In genomic region chr16:96846113-96846512, GRCm38 (mm10) we compare ENCODE assay signal across 14 mouse cellular contexts.
DNase-seq lines count a peak whose midpoint lies in the region; ATAC-seq lines count a peak whose summit lies in the region.
"Had no signal": no experiment of that assay in that cellular context is flagged by ENCODE, and none has a peak within 500 bp of the region (broad histone marks: within the 10 kb centered on the region; RNA-seq: fewer than 3 reads in every experiment).

No protein-coding gene starts in this region.

- 0 out of 2 replicates have a peak, but pooled peaks have one; percentile 52 for ATAC-seq in kidney, embryonic 15.5 days (replicated peaks; ENCODE audit: low FRiP score)
- ATAC-seq in embryonic facial prominence, embryonic 14.5 days (ENCODE audit: low read depth) = peak; percentile 60; the same call in 1 of the 2 replicates
- peak; percentile 53 for ATAC-seq in hindbrain, embryonic 14.5 days (ENCODE audit: low FRiP score)
- ATAC-seq in neural tube, embryonic 13.5 days (ENCODE audit: low read depth) = peak; percentile 44; the same call in 1 of the 2 replicates
- no peak for ATAC-seq in heart, embryonic 11.5 days (replicated peaks; ENCODE audit: insufficient number of reproducible peaks, low FRiP score, low TSS enrichment)

- H3K4me2 ChIP-seq in kidney, embryonic 15.5 days = no peak overlapping the region
- H3K4me2 ChIP-seq in embryonic facial prominence, embryonic 14.5 days (ENCODE audit: low read depth, low read length) = no peak overlapping the region
- H3K4me2 ChIP-seq in hindbrain, embryonic 14.5 days (replicated peaks) = no peak overlapping the region
- no peak overlapping the region for H3K4me2 ChIP-seq in neural tube, embryonic 13.5 days
- H3K4me2 ChIP-seq in heart, embryonic 11.5 days = no peak overlapping the region

- no peaks in the 10 kb centered on the region for H3K27me3 ChIP-seq in kidney, embryonic 15.5 days
- no peaks in the 10 kb centered on the region for H3K27me3 ChIP-seq in embryonic facial prominence, embryonic 14.5 days (replicated peaks; ENCODE audit: control insufficient read depth, insufficient read depth, low read length)
- H3K27me3 ChIP-seq in hindbrain, embryonic 14.5 days (ENCODE audit: control insufficient read depth, insufficient read depth, low read length) = no peaks in the 10 kb centered on the region
- H3K27me3 ChIP-seq in neural tube, embryonic 13.5 days = no peaks in the 10 kb centered on the region; the same call in 1 of the 2 replicates
- H3K27me3 ChIP-seq in heart, embryonic 11.5 days (ENCODE audit: control insufficient read depth, insufficient read depth, low read length) = no peaks in the 10 kb centered on the region
- H3K27me3 ChIP-seq: megakaryocyte, embryonic 14.5 days had no signal

- no peaks in the 10 kb centered on the region for H3K36me3 ChIP-seq in kidney, embryonic 15.5 days
- no peaks in the 10 kb centered on the region for H3K36me3 ChIP-seq in embryonic facial prominence, embryonic 14.5 days (ENCODE audit: control insufficient read depth, insufficient read depth, low read length)
- H3K36me3 ChIP-seq in hindbrain, embryonic 14.5 days (replicated peaks; ENCODE audit: control insufficient read depth, insufficient read depth) = no peaks in the 10 kb centered on the region
- H3K36me3 ChIP-seq in neural tube, embryonic 13.5 days = no peaks in the 10 kb centered on the region
- H3K36me3 ChIP-seq in heart, embryonic 11.5 days (ENCODE audit: control insufficient read depth, insufficient read depth, low read length) = no peaks in the 10 kb centered on the region

- no peak overlapping the region for H3K4me3 ChIP-seq in kidney, embryonic 15.5 days (replicated peaks)
- H3K4me3 ChIP-seq in embryonic facial prominence, embryonic 14.5 days (ENCODE audit: low read depth, low read length) = no peak overlapping the region
- no peak overlapping the region for H3K4me3 ChIP-seq in hindbrain, embryonic 14.5 days (replicated peaks; ENCODE audit: low read length)
- no peak overlapping the region for H3K4me3 ChIP-seq in neural tube, embryonic 13.5 days
- H3K4me3 ChIP-seq in heart, embryonic 11.5 days (ENCODE audit: low read depth, low read length) = no peak overlapping the region
- H3K4me3 ChIP-seq: layer of hippocampus, adult 2 months; megakaryocyte, embryonic 14.5 days had no signal

- H3K4me1 ChIP-seq in kidney, embryonic 15.5 days = peaks cover 6% of the 10 kb centered on the region; the same call in 1 of the 2 replicates
- H3K4me1 ChIP-seq in embryonic facial prominence, embryonic 14.5 days (ENCODE audit: control insufficient read depth, insufficient read depth, low read length) = no peaks in the 10 kb centered on the region
- peaks cover 25% of the 10 kb centered on the region for H3K4me1 ChIP-seq in hindbrain, embryonic 14.5 days (replicated peaks; ENCODE audit: control insufficient read depth, insufficient read depth, low read length)
- H3K4me1 ChIP-seq in neural tube, embryonic 13.5 days (replicated peaks) = peaks cover 25% of the 10 kb centered on the region
- no peaks in the 10 kb centered on the region for H3K4me1 ChIP-seq in heart, embryonic 11.5 days (ENCODE audit: control insufficient read depth, insufficient read depth, low read length)

- no peak overlapping the region for H3K27ac ChIP-seq in kidney, embryonic 15.5 days
- no peak overlapping the region for H3K27ac ChIP-seq in embryonic facial prominence, embryonic 14.5 days (replicated peaks; ENCODE audit: low read depth, low read length)
- H3K27ac ChIP-seq in hindbrain, embryonic 14.5 days = peak overlapping the region; percentile 38; the same call in 1 of the 2 replicates
- H3K27ac ChIP-seq in neural tube, embryonic 13.5 days (replicated peaks) = no peak overlapping the region
- H3K27ac ChIP-seq in heart, embryonic 11.5 days (ENCODE audit: low read depth, low read length) = no peak overlapping the region
- H3K27ac ChIP-seq: layer of hippocampus, adult 2 months; liver, embryonic 14.5 days had no signal

- 31% methylated on average over 3 of the region's 3 CpGs for WGBS in kidney, embryonic 15.5 days
- 42% methylated on average over 3 of the region's 3 CpGs for WGBS in embryonic facial prominence, embryonic 14.5 days
- WGBS in hindbrain, embryonic 14.5 days = 47% methylated on average over 3 of the region's 3 CpGs
- WGBS in neural tube, embryonic 13.5 days = 17% methylated on average over 3 of the region's 3 CpGs
- WGBS in heart, embryonic 11.5 days (ENCODE audit: insufficient replicate concordance) = 74% methylated on average over 3 of the region's 3 CpGs

- no peak for DNase-seq in kidney, adult 11 months
- DNase-seq in embryonic facial prominence, embryonic 14.5 days (ENCODE audit: low spot score) = peak; percentile 17
- DNase-seq in hindbrain, embryonic 14.5 days (ENCODE audit: low spot score) = peak; percentile 48
- no peak for DNase-seq in thymus, postnatal 36 days
- DNase-seq in B cell, adult 2 months = no peak
- DNase-seq: gastrocnemius, postnatal 25 days; heart, postnatal 4 days; right cerebral cortex, postnatal 14 days had no signal

- no peak overlapping the region for H3K9ac ChIP-seq in kidney, embryonic 15.5 days
- no peak overlapping the region for H3K9ac ChIP-seq in embryonic facial prominence, embryonic 14.5 days (ENCODE audit: low read depth, low read length)
- no peak overlapping the region for H3K9ac ChIP-seq in hindbrain, embryonic 14.5 days
- H3K9ac ChIP-seq in neural tube, embryonic 13.5 days = no peak overlapping the region
- no peak overlapping the region for H3K9ac ChIP-seq in heart, embryonic 11.5 days (ENCODE audit: low read depth, low read length)
- H3K9ac ChIP-seq: liver, embryonic 14.5 days had no signal

- no peaks in the 10 kb centered on the region for H3K9me3 ChIP-seq in kidney, embryonic 15.5 days (replicated peaks)
- no peaks in the 10 kb centered on the region for H3K9me3 ChIP-seq in embryonic facial prominence, embryonic 14.5 days (ENCODE audit: control insufficient read depth, low read length)
- no peaks in the 10 kb centered on the region for H3K9me3 ChIP-seq in hindbrain, embryonic 14.5 days (ENCODE audit: control insufficient read depth, low read length)
- H3K9me3 ChIP-seq in neural tube, embryonic 13.5 days = no peaks in the 10 kb centered on the region
- H3K9me3 ChIP-seq in heart, embryonic 11.5 days (replicated peaks; ENCODE audit: control insufficient read depth, low read length) = no peaks in the 10 kb centered on the region
- H3K9me3 ChIP-seq: megakaryocyte, embryonic 14.5 days had no signal

Comparison
In these comparisons a context has a peak if more than half of its experiments do, and no peak if none do; other contexts are left out.
1. DNase-seq: peak in embryonic facial prominence, embryonic 14.5 days (single experiment) and hindbrain, embryonic 14.5 days (single experiment); none in kidney, adult 11 months (single experiment), thymus, postnatal 36 days (0 of 2) and B cell, adult 2 months (0 of 2).